Mouse (Mus musculus) liver, adult 2 months (tissue): ENCODE data around the gene Rogdi. TPM values are rescaled to one million over a fixed set of nuclear protein-coding genes. Genes with fewer than 3 reads are reported as not detected.
A peak's percentile ranks its signal among the peaks of the same experiment; 100 is the strongest.

Experiments used
- DNase-seq: peaks from one replicate; pipeline ENCODE4 v3.0.0-alpha.2; 2011; ENCODE audit warnings: low read depth, low spot score; ENCODE audit errors: extremely low read depth
- H3K27ac ChIP-seq: fragments of 200-500 bp; replicated peaks from 2 replicates; pipeline ENCODE4 v1.5.1; 2012; ENCODE audit warnings: low read depth, mild to moderate bottlenecking, control low read depth, inconsistent platforms, low read length; ENCODE audit not compliant: insufficient read depth
- H3K27me3 ChIP-seq: fragments of 200-500 bp; 2 replicates; pipeline ENCODE4 v1.6.1; 2012; ENCODE audit warnings: mild to moderate bottlenecking, moderate library complexity, low read length, inconsistent platforms; ENCODE audit not compliant: control insufficient read depth, insufficient read depth
- H3K36me3 ChIP-seq: fragments of 200-500 bp; 2 replicates; pipeline ENCODE4 v1.6.1; 2012; ENCODE audit warnings: low read length, inconsistent platforms; ENCODE audit not compliant: control insufficient read depth, insufficient read depth
- H3K4me1 ChIP-seq: fragments of 200-500 bp; 2 replicates; pipeline ENCODE4 v1.6.1; 2011; ENCODE audit warnings: low read length; ENCODE audit not compliant: control insufficient read depth, insufficient read depth
- H3K4me3 ChIP-seq: fragments of 200-500 bp; 2 replicates; pipeline ENCODE4 v1.5.1; 2011; ENCODE audit warnings: low read depth, mild to moderate bottlenecking, control low read depth, low read length, moderate library complexity; ENCODE audit not compliant: insufficient read depth
- H3K79me2 ChIP-seq: fragments of 200-500 bp; 2 replicates; pipeline ENCODE4 v1.6.1; 2012; ENCODE audit warnings: inconsistent platforms, mild to moderate bottlenecking, low read length, moderate library complexity; ENCODE audit not compliant: control insufficient read depth, insufficient read depth
- H3K9ac ChIP-seq: fragments of 200-500 bp; 2 replicates; pipeline ENCODE4 v1.6.1; 2012; ENCODE audit warnings: low read depth, mild to moderate bottlenecking, control low read depth, inconsistent platforms, low read length
- CTCF ChIP-seq: fragments of 200-500 bp; IDR thresholded peaks from 2 replicates; pipeline ENCODE4 v1.5.1; 2011; ENCODE audit warnings: low read depth, low read length, control low read depth
- POLR2A ChIP-seq: fragments of 200-500 bp; IDR thresholded peaks from 2 replicates; pipeline ENCODE4 v1.6.1; 2011; ENCODE audit warnings: low read length, control low read depth; ENCODE audit not compliant: insufficient read depth; ENCODE audit errors: extremely low read depth
- WGBS: fragments of 180-500 bp; shearing (Covaris S2); methylation state at CpG from one replicate; pipeline ENCODE4 v1.1.7; 2018; 5-methylcytosine and 5-hydroxymethylcytosine counted together
- polyA plus RNA-seq: library from polyadenylated mRNA; depleted of rRNA; stranded (reverse); fragments of >200 nt; gene quantifications from 2 replicates; pipeline ENCODE4 v1.2.3, GENCODE M21; 2012
- total RNA-seq: library from RNA; depleted of rRNA; stranded (reverse); fragments of >200 nt; gene quantifications from 2 replicates; pipeline ENCODE4 v1.2.3, GENCODE M21; 2014

The Rogdi gene
- total and polyA plus RNA-seq, 2 experiments, result 7.5 to 53.7 TPM

DNA sequence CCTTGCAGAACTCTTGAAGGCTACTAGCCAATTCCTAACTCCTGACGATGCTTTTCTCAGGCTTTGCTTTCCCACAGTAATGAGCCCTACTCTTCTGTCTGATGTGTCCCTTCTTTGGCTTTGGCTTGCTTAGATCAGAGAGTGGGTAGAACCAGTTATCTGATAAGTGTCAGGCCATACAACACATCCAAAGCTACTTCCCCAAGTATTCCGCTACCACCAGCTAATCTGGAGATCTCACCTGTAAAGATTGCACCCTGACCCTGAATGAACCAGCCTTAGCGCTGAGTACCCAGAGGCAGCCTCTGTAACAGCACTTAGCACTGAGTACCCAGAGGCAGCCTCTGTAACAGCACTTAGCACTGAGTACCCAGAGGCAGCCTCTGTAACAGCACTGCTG lies 32.0 kb upstream of the Rogdi start:
- Histone ChIP-seq H3K27me3 (no peaks in the 10 kb centered on the region), H3K36me3 (peaks cover 48% of the 10 kb centered on the region), H3K27ac (no peak overlapping the region), H3K9ac (no peak overlapping the region), H3K79me2 (no peaks in the 10 kb centered on the region; the same call in 1 of the 2 replicates), H3K4me1 (peaks cover 3% of the 10 kb centered on the region), H3K4me3 (no peak overlapping the region)
- DNase-seq, result no peak
- WGBS, result over 99% methylated on average over 3 of the region's 3 CpGs
- TF ChIP-seq CTCF, result no peak
- TF ChIP-seq POLR2A, result no peak

GRCm38 (mm10) chr16:5036649-5037234 lies 23.4 kb upstream of the Rogdi start:
- no peak overlapping the region for H3K27ac ChIP-seq
- H3K9ac ChIP-seq, result no peak overlapping the region
- peaks cover 83% of the 10 kb centered on the region for H3K36me3 ChIP-seq
- no peak overlapping the region for H3K4me3 ChIP-seq
- WGBS, result 86% methylated on average over 5 of the region's 5 CpGs
- H3K79me2 ChIP-seq, result no peaks in the 10 kb centered on the region; the same call in 1 of the 2 replicates
- H3K27me3 ChIP-seq, result no peaks in the 10 kb centered on the region
- no peak for DNase-seq
- H3K4me1 ChIP-seq, result no peaks in the 10 kb centered on the region
- TF ChIP-seq CTCF, result no peak
- TF ChIP-seq POLR2A, result no peak

DNA sequence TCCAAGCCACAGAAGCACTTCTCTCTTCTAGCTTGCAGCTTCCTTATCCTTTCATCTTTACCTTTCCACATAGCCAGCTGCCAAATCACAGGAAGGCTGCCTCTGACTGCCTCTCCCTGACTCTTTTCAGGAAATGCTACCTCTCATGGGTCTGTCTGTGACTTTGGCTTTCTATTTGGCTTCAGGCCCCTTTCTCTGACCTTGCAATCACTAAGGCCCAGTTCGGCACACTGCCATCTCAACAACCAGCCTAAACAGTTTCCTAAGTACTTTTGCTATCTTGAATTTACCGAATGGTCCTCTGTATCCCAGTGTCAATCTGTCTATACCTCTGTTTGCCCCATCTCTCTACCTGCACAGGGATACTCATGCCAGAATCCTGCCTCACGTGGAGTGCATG lies 22.2 kb upstream of the Rogdi start:
- TF ChIP-seq CTCF, result no peak
- no peak for TF ChIP-seq POLR2A
- Histone ChIP-seq H3K4me3 (no peak overlapping the region), H3K36me3 (peaks cover 90% of the 10 kb centered on the region), H3K27me3 (no peaks in the 10 kb centered on the region), H3K9ac (no peak overlapping the region), H3K79me2 (no peaks in the 10 kb centered on the region; the same call in 1 of the 2 replicates), H3K27ac (no peak overlapping the region), H3K4me1 (no peaks in the 10 kb centered on the region)
- no peak for DNase-seq
- 90% methylated on average over 3 of the region's 3 CpGs for WGBS

DNA sequence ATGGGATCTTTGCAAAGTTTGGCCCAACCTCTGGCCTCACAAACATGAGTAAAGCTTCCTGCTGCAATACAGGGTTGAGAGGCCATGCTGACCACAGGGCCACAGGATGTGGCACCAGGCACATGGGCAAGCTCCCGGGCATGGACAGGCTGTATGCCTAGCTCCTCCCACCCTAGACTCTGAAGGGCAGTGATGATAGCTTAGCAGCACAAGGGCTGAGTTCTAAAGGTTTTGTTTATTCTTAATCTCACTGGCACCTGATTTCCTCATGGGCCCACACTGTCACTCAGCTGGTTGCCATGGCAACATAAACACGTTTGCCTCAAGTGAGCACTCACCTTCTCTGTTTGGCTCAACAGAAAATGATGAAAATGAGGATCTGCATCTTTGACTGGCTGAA lies 16.5 kb upstream of the Rogdi start:
- H3K36me3 ChIP-seq, result peaks cover 85% of the 10 kb centered on the region
- 0 out of 2 replicates have a peak, but pooled peaks cover 2% of the 10 kb centered on the region for H3K4me1 ChIP-seq
- TF ChIP-seq CTCF, result no peak
- H3K79me2 ChIP-seq, result no peaks in the 10 kb centered on the region
- no peak overlapping the region for H3K4me3 ChIP-seq
- no peaks in the 10 kb centered on the region for H3K27me3 ChIP-seq
- 7% methylated on average over 2 of the region's 2 CpGs for WGBS
- no peak overlapping the region for H3K27ac ChIP-seq
- DNase-seq, result peak; percentile 91
- H3K9ac ChIP-seq, result no peak overlapping the region

GRCm38 (mm10) chr16:5024021-5024420 lies 10.7 kb upstream of the Rogdi start:
- H3K79me2 ChIP-seq, result no peaks in the 10 kb centered on the region
- H3K27me3 ChIP-seq, result no peaks in the 10 kb centered on the region
- H3K4me3 ChIP-seq, result no peak overlapping the region
- TF ChIP-seq POLR2A (no peak), CTCF (no peak)
- 33% methylated on average over 3 of the region's 3 CpGs for WGBS
- H3K9ac ChIP-seq, result no peak overlapping the region
- H3K4me1 ChIP-seq, result no peaks in the 10 kb centered on the region
- H3K36me3 ChIP-seq, result peaks cover 87% of the 10 kb centered on the region
- peak; percentile 73 for DNase-seq
- H3K27ac ChIP-seq, result 0 out of 2 replicates have a peak overlapping the region, but pooled peaks have one; percentile 1

DNA sequence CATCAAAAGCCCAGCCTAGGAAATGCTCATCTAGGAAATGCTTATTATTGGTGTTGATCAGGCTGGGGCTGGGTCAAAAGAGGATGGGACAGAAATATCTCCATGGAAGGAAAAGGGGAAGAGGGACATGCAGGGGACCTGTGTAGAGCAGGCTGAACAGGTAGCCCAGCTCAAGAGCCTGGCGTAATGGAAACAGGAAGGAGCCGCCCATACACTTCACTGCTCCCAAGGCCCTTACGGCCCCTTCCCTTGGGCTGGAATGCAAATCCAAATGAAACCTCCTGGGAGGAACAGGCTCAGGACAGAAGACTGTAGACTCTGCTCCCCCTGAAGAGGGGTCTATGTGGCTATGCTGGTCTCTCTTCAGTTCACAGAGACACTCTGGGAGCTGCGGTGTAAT lies 1.2 kb upstream of the Rogdi start:
- peaks cover 37% of the 10 kb centered on the region for H3K36me3 ChIP-seq
- no peak overlapping the region for H3K27ac ChIP-seq
- TF ChIP-seq POLR2A, result no peak
- TF ChIP-seq CTCF, result no peak
- no peak for DNase-seq
- H3K27me3 ChIP-seq, result no peaks in the 10 kb centered on the region
- H3K4me3 ChIP-seq, result no peak overlapping the region
- no peak overlapping the region for H3K9ac ChIP-seq
- H3K79me2 ChIP-seq, result no peaks in the 10 kb centered on the region
- WGBS, result 88% methylated on average over 4 of the region's 4 CpGs
- peaks cover 9% of the 10 kb centered on the region for H3K4me1 ChIP-seq
